Mouse (Mus musculus) kidney, adult 9 months (tissue): ENCODE data around the gene Svs1.
A peak's percentile ranks its signal among the peaks of the same experiment; 100 is the strongest.
"Not testable (repeated sequence)": the region's sequence is repeated elsewhere in the genome, so short reads cannot be mapped to it uniquely, and the experiment has no call there.

Experiments used
- DNase-seq: peaks from one replicate; pipeline ENCODE4 v3.0.0; 2022

The Svs1 gene

GRCm38 (mm10) chr6:48986444-48986990 is at the start of gene Svs1:
Svs1 (plus strand) TSS chr6:48986861.
- peak; percentile 46 for DNase-seq

DNA sequence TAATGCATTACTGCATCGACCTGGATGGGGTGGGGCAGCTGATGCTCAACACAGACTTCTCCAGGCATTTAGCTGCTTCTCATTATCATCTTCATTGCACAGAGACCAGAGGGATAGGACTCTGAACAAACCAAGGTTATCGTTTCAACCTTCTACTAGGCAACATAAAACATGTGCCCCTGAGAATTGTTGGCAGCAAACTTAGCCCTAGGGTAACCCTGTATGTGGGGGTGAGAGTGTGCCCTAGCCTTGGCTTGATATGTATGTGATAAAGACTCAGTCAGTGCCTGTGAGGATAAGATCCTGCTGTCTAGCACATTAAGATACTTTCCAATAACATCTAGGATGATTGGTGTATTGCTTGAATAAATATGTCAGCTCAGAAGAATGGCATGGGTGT is 37.1 kb upstream of the Svs1 start:
- no peak for DNase-seq

GRCm38 (mm10) chr6:48950676-48951075 is 36.0 kb upstream of the Svs1 start:
- DNase-seq, result no peak

DNA sequence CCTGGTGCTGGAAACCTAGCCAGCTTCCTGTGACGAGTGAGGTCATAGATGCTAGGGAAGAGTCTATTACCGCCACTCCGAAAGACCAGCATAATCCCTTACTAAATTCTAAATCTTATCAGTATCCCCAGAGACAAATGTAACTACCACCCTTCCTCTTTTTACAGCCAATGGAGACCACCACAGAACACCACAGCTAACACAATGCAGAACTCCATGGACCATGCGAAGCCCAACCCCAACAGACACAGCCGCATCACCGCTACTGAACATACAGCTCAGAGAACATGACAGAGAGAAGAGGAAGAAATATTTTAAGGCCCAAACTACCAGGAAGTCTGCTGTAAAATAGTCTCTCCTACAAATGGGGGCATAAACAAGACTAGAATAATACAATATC is 35.0 kb upstream of the Svs1 start:
- no peak for DNase-seq

DNA sequence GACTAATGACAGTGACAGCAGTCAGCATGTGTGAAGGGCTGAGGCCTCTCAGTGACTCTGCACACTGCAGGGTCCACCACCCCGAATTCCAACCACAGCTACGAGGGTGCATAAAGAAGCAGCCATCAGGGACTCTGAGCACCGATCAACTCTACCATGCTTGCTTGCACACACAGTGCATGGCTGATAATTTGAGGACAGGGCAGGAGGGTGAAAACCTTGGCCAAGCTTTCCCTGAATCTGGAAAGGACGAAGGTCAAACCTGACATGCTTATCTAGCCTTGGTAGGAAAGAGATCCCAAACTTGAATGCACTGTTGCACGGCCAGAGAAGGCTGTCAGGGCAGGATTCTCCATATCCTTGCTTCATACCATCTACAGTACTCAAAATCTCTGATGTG is 33.4 kb upstream of the Svs1 start:
- peak; percentile 13 for DNase-seq

DNA sequence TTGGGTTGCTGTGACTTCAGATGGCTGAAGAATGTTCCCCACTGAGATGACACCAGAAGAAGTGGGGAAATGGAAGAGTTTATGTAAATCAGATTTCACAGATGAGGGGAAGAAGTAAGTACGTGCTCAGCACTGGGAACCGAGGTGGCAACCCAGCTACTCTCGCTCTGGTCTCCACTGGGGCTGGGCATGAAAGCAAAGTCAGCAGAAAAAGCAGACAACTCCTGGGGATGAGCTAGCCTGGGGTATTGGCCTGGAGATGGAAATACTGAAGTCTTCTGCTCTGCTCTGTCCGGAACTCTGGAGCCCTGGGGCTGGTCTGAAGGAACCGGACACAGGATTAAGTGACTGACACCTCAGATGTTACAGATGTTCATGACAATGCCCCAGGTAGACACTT is 32.5 kb upstream of the Svs1 start:
- DNase-seq, result no peak

DNA sequence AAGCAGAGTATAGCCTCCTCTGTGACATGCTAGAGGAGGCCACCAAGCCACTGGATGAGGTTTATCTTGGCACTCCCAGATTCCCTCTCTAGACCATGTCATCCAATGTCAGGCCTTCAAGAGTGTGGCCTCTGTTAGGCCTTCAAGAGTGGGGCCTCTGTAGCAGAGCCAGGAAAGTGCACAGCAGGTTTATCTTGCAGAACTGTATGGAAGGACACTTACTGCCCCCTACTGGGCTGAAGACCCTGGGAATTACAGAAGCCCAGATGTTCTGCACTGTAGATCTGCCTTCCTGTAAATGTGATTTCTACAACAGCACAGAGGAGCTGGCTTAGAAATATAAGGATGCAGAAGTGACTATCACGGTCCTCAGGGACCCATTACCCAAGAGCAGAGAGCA is 31.7 kb upstream of the Svs1 start:
- DNase-seq, result peak; percentile 89

- DNase-seq, result no peak
These were observed 29.9 kb upstream of the Svs1 start for GRCm38 (mm10) chr6:48956785-48957184.

GRCm38 (mm10) chr6:48958053-48958452 is 28.6 kb upstream of the Svs1 start:
- DNase-seq, result peak; percentile 53

- peak; percentile 32 for DNase-seq
These were observed 27.5 kb upstream of the Svs1 start for GRCm38 (mm10) chr6:48959151-48959550.

- DNase-seq, result not testable (repeated sequence)
These were observed 20.0 kb upstream of the Svs1 start for GRCm38 (mm10) chr6:48966696-48967095.

- DNase-seq, result no peak
These were observed 18.8 kb upstream of the Svs1 start for GRCm38 (mm10) chr6:48967868-48968267.

DNA sequence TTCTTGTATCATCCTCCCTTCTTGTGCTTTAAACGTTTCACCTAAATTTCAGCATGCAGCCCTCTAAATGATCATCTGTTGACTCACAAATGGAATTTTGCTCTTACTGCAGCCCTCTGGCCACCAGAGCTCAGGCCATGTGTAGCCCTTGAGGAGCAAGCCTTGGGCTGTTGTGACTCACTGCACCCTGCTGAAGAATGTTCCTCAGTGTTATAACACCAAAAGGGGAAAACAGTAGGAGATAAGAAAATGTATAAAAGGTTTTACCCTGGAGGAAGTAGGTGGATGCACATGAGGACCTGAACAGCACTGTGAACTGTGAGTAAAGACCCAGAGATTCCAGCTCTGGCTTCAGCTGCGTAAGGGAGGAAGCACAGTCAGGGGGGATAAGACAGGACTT is 12.0 kb upstream of the Svs1 start, which contains the start of gene Doxl2:
Gene Doxl2, plus strand, starts transcription at position 301 of the 400 bp plus-strand sequence.
- no peak for DNase-seq

GRCm38 (mm10) chr6:48979616-48980015 is 7.0 kb upstream of the Svs1 start:
- DNase-seq, result no peak

DNA sequence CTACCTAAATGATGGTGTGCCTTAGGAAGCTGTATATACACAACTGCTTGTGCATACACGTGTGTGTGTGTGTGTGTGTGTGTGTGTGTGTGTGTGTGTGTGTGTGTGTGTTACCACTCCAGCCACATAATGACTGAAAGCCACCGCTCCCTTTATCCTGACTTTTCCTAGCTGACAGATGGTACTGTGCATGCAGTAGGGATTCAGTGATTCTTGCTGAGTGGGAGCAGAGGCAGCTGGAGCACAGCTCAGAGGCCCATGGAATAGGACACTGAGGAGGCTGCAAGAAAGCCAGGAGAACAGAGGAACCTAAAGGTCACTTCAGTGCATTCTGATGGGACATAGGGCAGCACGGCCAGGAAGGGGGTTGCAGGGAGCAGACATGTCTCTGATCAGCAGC is 4.4 kb upstream of the Svs1 start:
- no peak for DNase-seq

DNA sequence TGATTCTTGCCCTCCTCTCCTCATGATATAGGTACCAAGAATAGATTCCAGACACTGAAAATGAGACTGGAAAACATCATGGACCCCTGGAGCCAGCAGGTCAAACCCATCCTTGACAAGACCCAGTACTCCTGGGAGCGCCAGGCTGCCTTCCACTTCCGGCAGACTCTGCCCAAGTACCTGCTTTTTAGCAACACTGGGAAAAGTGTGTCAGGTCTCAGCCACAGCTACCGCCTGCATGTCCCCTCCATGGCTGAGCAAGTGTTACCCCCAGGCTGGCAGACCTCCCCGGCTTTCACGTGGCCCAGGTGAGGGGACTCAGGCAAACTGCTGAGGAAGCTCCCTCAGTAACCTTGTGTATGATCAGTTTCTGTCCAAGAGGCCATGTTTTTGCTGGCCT is 3.3 kb downstream of the Svs1 start:
- no peak for DNase-seq

DNA sequence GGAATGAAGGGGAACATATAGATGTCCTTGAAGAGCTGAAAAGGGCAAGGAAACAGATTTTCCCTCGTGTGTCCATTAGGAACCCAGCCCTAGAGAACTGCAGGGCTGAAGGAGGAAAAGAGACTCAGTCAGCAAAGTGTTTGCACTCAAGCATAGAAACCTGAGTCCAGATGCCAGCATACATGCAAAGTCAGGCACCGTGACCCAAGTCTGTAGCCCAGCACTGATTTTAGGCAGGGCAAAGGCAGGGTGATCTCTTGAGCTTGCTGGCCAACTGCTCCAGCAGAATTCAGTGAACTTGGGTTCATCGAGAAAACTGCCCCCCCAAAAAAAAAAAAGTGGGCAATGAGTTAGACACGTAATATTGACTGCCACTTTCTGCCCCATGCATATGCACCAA is 5.3 kb downstream of the Svs1 start:
- peak; percentile 36 for DNase-seq

DNA sequence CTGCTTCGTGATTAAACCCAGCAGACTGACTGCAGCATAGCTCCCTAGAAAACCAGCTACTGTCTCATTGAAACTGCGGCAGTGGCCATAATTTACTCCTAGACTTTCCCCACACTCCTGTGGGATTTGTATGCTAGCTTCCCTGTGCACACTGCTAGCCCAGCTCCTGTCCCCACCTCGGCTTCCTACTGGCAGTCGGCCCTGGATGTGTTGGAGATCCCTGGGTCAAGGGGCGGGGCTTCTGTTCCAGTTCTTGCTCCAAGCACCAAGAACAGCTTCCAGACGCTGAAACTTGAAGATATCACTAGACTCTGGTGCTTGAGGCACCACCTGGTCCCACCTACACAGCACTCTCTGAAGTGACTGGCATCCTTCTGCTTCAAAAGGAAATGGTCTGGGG is 11.5 kb downstream of the Svs1 start:
- DNase-seq, result no peak

GRCm38 (mm10) chr6:48998796-48999195 is 12.1 kb downstream of the Svs1 start:
- no peak for DNase-seq

DNA sequence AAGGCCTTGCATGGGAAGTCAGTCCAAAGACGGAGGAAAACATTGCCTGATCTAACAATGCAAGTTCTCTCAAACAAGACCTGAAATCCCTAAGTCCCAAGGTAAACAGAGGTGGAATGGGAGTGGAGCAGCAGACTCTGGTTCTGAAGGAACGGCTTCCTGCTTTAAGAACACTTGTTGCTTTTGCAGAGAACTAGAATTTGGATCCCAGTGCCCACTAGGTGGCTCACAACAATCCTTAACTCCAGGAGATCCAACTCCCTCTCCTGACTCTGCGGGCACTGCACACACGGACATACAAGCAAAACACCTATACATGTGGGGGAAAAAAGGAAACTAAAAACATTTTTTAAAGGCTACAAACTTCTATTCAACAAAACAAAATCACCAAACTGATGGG is 16.7 kb downstream of the Svs1 start:
- DNase-seq, result peak; percentile 17

DNA sequence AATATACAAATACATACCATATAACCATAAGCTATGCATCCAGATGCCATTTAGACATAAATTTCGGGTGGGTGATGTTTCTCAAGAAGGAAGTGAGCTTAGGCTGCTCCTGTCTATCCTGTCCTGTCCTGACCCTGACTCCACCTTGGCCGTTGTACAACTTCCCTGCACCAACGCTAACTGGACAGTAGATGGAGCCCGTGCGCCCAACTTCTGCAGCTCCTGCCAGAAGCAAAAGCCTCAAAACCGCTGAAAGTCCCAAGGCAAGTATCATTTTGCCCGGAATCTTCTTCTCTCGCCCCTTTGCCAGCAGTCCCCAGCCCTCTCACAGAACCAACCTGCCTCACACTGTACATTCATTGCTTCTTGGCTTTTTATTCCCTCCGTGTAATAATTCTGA is 21.3 kb downstream of the Svs1 start:
- DNase-seq, result peak; percentile 62

DNA sequence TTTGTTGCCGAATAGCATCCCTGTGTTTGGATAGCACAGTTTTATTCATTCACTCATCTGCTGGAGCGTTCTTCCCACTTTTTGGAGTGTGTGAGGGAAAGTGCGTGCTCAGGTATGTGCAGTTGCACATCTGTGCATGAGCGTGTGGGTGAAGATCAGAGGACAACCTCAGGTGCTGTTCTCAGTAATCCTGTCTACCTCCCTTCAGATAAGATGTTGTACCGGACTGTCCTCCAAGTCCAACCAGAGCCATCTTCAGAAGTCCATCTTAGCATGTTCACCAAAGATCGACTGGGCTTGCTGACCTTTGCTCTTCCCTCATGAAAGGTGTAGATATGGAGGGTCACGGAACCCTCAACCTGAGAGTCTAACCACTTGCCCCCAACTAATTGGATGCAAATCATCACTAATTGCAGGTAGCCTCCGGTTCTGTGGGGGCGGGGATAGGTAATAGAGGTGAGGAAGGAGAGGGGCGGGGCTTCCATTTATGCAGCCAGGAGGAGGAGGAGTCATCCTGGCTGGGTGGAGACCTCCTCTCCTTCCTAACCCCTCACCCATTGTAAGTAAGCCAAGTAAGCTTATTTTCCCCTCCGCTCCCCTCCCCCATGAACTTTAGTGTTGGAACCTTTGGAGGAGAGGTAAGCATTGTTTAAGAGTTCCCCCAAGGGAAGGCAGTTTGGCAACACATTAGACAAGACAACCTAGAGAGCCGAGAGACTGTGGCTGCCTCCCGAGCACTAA is 21.9 kb downstream of the Svs1 start:
- DNase-seq, result no peak

DNA sequence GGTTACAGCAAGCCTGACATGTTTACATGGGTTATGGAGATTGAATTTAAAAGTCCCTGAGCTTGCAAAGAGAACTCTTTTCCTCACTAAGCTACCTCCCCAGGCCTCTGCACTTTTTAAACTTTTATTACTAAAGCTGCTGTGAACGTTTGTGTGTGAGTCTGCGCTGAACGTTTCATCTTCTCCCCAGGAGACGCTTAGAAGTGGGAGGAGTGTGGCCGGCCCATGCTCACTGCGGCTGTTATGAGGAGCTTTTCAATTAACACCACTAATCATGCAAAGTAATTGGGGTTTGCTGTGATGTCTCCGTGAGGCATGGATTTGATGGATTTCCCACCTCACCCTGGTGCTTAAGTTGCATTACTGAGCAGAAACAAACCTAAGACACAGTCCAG is 22.5 kb downstream of the Svs1 start:
- DNase-seq, result no peak

- no peak for DNase-seq
These were observed 23.0 kb downstream of the Svs1 start for GRCm38 (mm10) chr6:49009665-49010064.

GRCm38 (mm10) chr6:49011191-49011590 is 24.5 kb downstream of the Svs1 start:
- DNase-seq, result no peak
